ENCODE assay signal across 8 mouse cellular contexts in the genomic region with DNA sequence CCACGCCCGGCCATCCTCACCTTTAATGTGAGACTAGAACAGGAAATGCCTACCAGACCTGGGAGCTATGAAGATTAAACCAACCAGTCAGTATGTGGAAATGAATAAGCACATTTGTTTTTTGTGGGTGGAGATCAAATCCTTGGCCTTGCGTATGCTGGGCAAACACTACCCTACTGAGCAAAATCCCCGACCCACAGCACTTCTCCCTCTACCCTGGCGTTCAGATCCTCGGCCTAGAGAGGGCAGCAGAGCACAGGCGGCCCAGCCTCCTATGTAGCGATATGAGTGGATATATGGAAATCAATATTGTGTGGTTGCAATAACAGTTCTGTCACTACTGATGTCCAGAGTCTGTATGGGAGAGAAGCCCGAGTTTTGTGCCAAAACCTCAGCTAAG. TPM values are rescaled to one million over a fixed set of nuclear protein-coding genes. Genes with fewer than 3 reads are reported as not detected.
DNase-seq lines count a peak whose midpoint lies in the region; ATAC-seq and TF ChIP-seq lines count a peak whose summit lies in the region.

No protein-coding gene starts in this region.

- no peak for ATAC-seq in lung, embryonic 14.5 days (ENCODE audit: insufficient read depth)
- ATAC-seq in midbrain, embryonic 16.5 days: no peak

- H3K4me1 ChIP-seq in bone marrow, adult 2 months (ENCODE audit: control insufficient read depth, insufficient read depth, low read length): no peaks in the 10 kb centered on the region
- no peaks in the 10 kb centered on the region for H3K4me1 ChIP-seq in lung, embryonic 14.5 days (ENCODE audit: insufficient read depth)
- no peaks in the 10 kb centered on the region for H3K4me1 ChIP-seq in midbrain, embryonic 16.5 days (ENCODE audit: control insufficient read depth, insufficient read depth, low read length)

- no peak overlapping the region for H3K9ac ChIP-seq in lung, embryonic 14.5 days
- H3K9ac ChIP-seq in midbrain, embryonic 16.5 days (ENCODE audit: low read depth, low read length): no peak overlapping the region

- peak; percentile 50 for DNase-seq in gastrocnemius, adult 2 months
- DNase-seq in gastrocnemius, postnatal 14 days: no peak
- peak; percentile 75 to 77 for DNase-seq in B cell, adult 2 months
- DNase-seq in lung, embryonic 14.5 days: peak; percentile 71
- DNase-seq in thymus, postnatal 36 days: peak; percentile 54 to 56
- no peak for DNase-seq in gastrocnemius, postnatal 4 days (ENCODE audit: low spot score in 2 of 2)

- H3K4me2 ChIP-seq in lung, embryonic 14.5 days: no peak overlapping the region
- no peak overlapping the region for H3K4me2 ChIP-seq in midbrain, embryonic 16.5 days (ENCODE audit: low read length)

- no peaks in the 10 kb centered on the region for H3K27me3 ChIP-seq in lung, embryonic 14.5 days (ENCODE audit: insufficient read depth, low read length)
- H3K27me3 ChIP-seq in midbrain, embryonic 16.5 days (ENCODE audit: control insufficient read depth, insufficient read depth, low read depth, low read length): no peaks in the 10 kb centered on the region

- TF ChIP-seq CTCF in gastrocnemius, adult 2 months (IDR thresholded peaks at IDR 0.05): peak; percentile 71
- peak; percentile 96 for TF ChIP-seq CTCF in bone marrow, adult 2 months (IDR thresholded peaks at IDR 0.05; ENCODE audit: control insufficient read depth, insufficient read depth, low read length)
- TF ChIP-seq CTCF in lung, embryonic 14.5 days (IDR thresholded peaks at IDR 0.05; ENCODE audit: low read depth): peak; percentile 72

- peaks cover 61% of the 10 kb centered on the region for H3K36me3 ChIP-seq in lung, embryonic 14.5 days (ENCODE audit: insufficient read depth)
- H3K36me3 ChIP-seq in midbrain, embryonic 16.5 days (ENCODE audit: control insufficient read depth, insufficient read depth, low read length): peaks cover 13% of the 10 kb centered on the region; the same call in 1 of the 2 replicates

- intact Hi-C loops in gastrocnemius, adult 2 months (cut with DNase I): loop anchor here (1.0 kb wide), 1 partner anchor 86 kb away; no protein-coding TSS in a partner anchor
- intact Hi-C loops in gastrocnemius, postnatal 14 days (cut with DNase I; ENCODE audit: low total_unique reads): loop anchor here (5.0 kb wide), 1 partner anchor 54 kb away; a partner anchor contains a TSS

- no peak overlapping the region for H3K4me3 ChIP-seq in gastrocnemius, adult 2 months
- H3K4me3 ChIP-seq in bone marrow, adult 2 months (replicated peaks; ENCODE audit: control insufficient read depth, low read depth, low read length): no peak overlapping the region
- no peak overlapping the region for H3K4me3 ChIP-seq in lung, embryonic 14.5 days (ENCODE audit: low read depth, low read length)
- H3K4me3 ChIP-seq in midbrain, embryonic 16.5 days (ENCODE audit: low read depth, low read length): no peak overlapping the region

- TF ChIP-seq POLR2A in bone marrow, adult 2 months (IDR thresholded peaks at IDR 0.05; ENCODE audit: borderline replicate concordance, control insufficient read depth, low read depth, low read length): no peak

- H3K9me3 ChIP-seq in lung, embryonic 14.5 days (ENCODE audit: low read depth, low read length): no peaks in the 10 kb centered on the region
- no peaks in the 10 kb centered on the region for H3K9me3 ChIP-seq in midbrain, embryonic 16.5 days (replicated peaks; ENCODE audit: control insufficient read depth, low read length, poor library complexity, severe bottlenecking)

- WGBS in bone marrow, adult 2 months: 42% methylated on average over 9 of the region's 9 CpGs
- WGBS in lung, embryonic 14.5 days: 79% methylated on average over 9 of the region's 9 CpGs
- WGBS in midbrain, embryonic 16.5 days: 90% methylated on average over 9 of the region's 9 CpGs

- no peak overlapping the region for H3K27ac ChIP-seq in gastrocnemius, adult 2 months
- no peak overlapping the region for H3K27ac ChIP-seq in bone marrow, adult 2 months (ENCODE audit: control insufficient read depth, insufficient read depth, low read depth, low read length, poor library complexity)
- no peak overlapping the region for H3K27ac ChIP-seq in lung, embryonic 14.5 days (ENCODE audit: low read depth)
- no peak overlapping the region for H3K27ac ChIP-seq in midbrain, embryonic 16.5 days (ENCODE audit: low read length)

RNA-seq across cellular contexts. Expression of a gene that starts 14.8 kb away (rescaled TPM):
- under 1 TPM; 0.10 to 0.17 TPM for total RNA-seq in gastrocnemius, adult 2 months (2021)
- total RNA-seq in gastrocnemius, postnatal 14 days (2021): under 1 TPM; 0.23 to 0.24 TPM
- polyA plus RNA-seq in bone marrow, adult 2 months (2011; ENCODE audit: insufficient read depth, insufficient read length, low replicate concordance, missing spikeins): 1.8 and 2.8 TPM in 2 replicates
- 0.68 and 0.79 TPM in 2 replicates for polyA plus RNA-seq in lung, embryonic 14.5 days (2014; fragmentation: Nextera tagmentation; extraction: Ambion mirVana)
- under 1 TPM; 0.54 to 0.81 TPM for total RNA-seq in gastrocnemius, postnatal 4 days (2021)
- polyA plus RNA-seq in midbrain, embryonic 16.5 days (2015; fragmentation: Nextera tagmentation; extraction: Ambion mirVana): 8.2 and 9.3 TPM in 2 replicates

RNA-seq across cellular contexts. Expression of a gene that starts 49.0 kb away (rescaled TPM):
- total RNA-seq in gastrocnemius, adult 2 months (2021): 1 to 10 TPM; 9.8 to 10.0 TPM
- total RNA-seq in gastrocnemius, postnatal 14 days (2021): 1 to 10 TPM; 7.0 to 7.3 TPM
- polyA plus RNA-seq in bone marrow, adult 2 months (2011; ENCODE audit: insufficient read depth, insufficient read length, low replicate concordance, missing spikeins): 0.60 and 1.7 TPM in 2 replicates
- polyA plus RNA-seq in lung, embryonic 14.5 days (2014; fragmentation: Nextera tagmentation; extraction: Ambion mirVana): 4.1 and 5.2 TPM in 2 replicates
- 10 to 100 TPM; 10.2 to 14.8 TPM for total RNA-seq in gastrocnemius, postnatal 4 days (2021)
- 9.1 and 10.9 TPM in 2 replicates for polyA plus RNA-seq in midbrain, embryonic 16.5 days (2015; fragmentation: Nextera tagmentation; extraction: Ambion mirVana)

RNA-seq across cellular contexts. Expression of a gene that starts 55.5 kb away (rescaled TPM):
- total RNA-seq in gastrocnemius, adult 2 months (2021): 10 to 100 TPM; 10.2 to 11.9 TPM
- total RNA-seq in gastrocnemius, postnatal 14 days (2021): 10 to 100 TPM; 10.8 to 11.2 TPM
- 12.5 and 20.0 TPM in 2 replicates for polyA plus RNA-seq in bone marrow, adult 2 months (2011; ENCODE audit: insufficient read depth, insufficient read length, low replicate concordance, missing spikeins)
- 11.3 and 12.3 TPM in 2 replicates for polyA plus RNA-seq in lung, embryonic 14.5 days (2014; fragmentation: Nextera tagmentation; extraction: Ambion mirVana)
- 10 to 100 TPM; 22.0 to 23.3 TPM for total RNA-seq in gastrocnemius, postnatal 4 days (2021)
- 2.7 and 3.6 TPM in 2 replicates for polyA plus RNA-seq in midbrain, embryonic 16.5 days (2015; fragmentation: Nextera tagmentation; extraction: Ambion mirVana)

Comparison
In these comparisons a context has a peak if more than half of its experiments do, and no peak if none do; other contexts are left out.
1. DNase-seq: peak in gastrocnemius, adult 2 months (single experiment), B cell, adult 2 months (2 of 2), lung, embryonic 14.5 days (single experiment) and thymus, postnatal 36 days (2 of 2); none in gastrocnemius, postnatal 14 days (single experiment) and gastrocnemius, postnatal 4 days (0 of 2).
2. Peak in every context shown above with its lines, with median percentiles within 50 percentile points of each other: CTCF ChIP-seq.